Mouse (Mus musculus) ES-Bruce4 (cell line): ENCODE results near the gene Mllt6.

ENCODE experiments used
- CTCF ChIP-seq: IDR thresholded peaks from one replicate; pipeline ENCODE4 v1.8.1; 2011; ENCODE audit warnings: low read depth, low read length
- EP300 ChIP-seq: IDR thresholded peaks from 2 replicates; pipeline ENCODE4 v1.6.1; 2011; ENCODE audit warnings: low read depth, low read length; ENCODE audit not compliant: insufficient read depth
- POLR2A ChIP-seq: IDR thresholded peaks from one replicate; pipeline ENCODE4 v1.8.1; 2011; ENCODE audit warnings: low read length; ENCODE audit not compliant: insufficient read depth

DNA sequence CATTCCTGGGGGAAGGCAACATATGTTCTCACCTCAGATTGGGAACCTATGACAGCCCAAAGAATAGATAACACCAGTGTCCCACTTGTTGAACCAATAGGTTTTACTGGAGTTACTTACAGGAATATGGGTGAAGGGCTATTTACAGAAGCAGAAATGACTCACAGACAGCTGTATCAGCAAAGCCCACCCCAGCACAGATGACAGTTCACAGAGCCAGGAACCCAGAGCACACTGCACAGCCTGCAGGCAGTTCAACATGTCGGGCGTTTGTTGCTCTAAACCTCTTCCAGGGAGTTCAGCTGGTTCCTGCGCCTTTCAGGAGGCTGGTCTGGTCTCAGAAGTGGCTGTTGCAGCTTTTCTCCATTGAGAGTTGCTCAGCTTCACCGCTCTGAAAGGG lies 47.9 kb upstream of the Mllt6 start:
- TF ChIP-seq EP300 (no peak), POLR2A (no peak), CTCF (no peak)
